Mouse (Mus musculus) cerebellum, adult 2 months (tissue): ENCODE data around the gene Susd3. TPM values are rescaled to one million over a fixed set of nuclear protein-coding genes. Genes with fewer than 3 reads are reported as not detected.
A peak's percentile ranks its signal among the peaks of the same experiment; 100 is the strongest.

Experiments
- DNase-seq, 2 experiments: peaks; one replicate each; pipeline ENCODE4 v3.0.0; 2021
- H3K27ac ChIP-seq: fragments of 200-500 bp; 2 replicates; pipeline ENCODE4 v1.5.1; 2012; ENCODE audit warnings: low read length, control low read depth, inconsistent platforms; ENCODE audit not compliant: insufficient read depth
- H3K27me3 ChIP-seq: fragments of 200-500 bp; 2 replicates; pipeline ENCODE4 v1.6.1; 2012; ENCODE audit warnings: inconsistent platforms, mild to moderate bottlenecking, low read length, moderate library complexity; ENCODE audit not compliant: control insufficient read depth, insufficient read depth
- H3K4me1 ChIP-seq: fragments of 200-500 bp; 2 replicates; pipeline ENCODE4 v1.6.1; 2011; ENCODE audit warnings: low read length; ENCODE audit not compliant: control insufficient read depth, insufficient read depth
- H3K4me3 ChIP-seq: fragments of 200-500 bp; replicated peaks from 2 replicates; pipeline ENCODE3; 2011; ENCODE audit warnings: mild to moderate bottlenecking, low read depth, low read length, control low read depth; ENCODE audit not compliant: insufficient read depth
- CTCF ChIP-seq: fragments of 200-500 bp; IDR thresholded peaks from 2 replicates; pipeline ENCODE4 v1.5.1; 2011; ENCODE audit warnings: low read depth, mild to moderate bottlenecking, control low read depth, low read length, moderate library complexity, borderline replicate concordance; ENCODE audit not compliant: insufficient read depth
- POLR2A ChIP-seq: fragments of 200-500 bp; IDR thresholded peaks from 2 replicates; pipeline ENCODE4 v1.6.1; 2011; ENCODE audit warnings: low read length, control low read depth, borderline replicate concordance; ENCODE audit not compliant: insufficient read depth
- WGBS: fragments of 180-500 bp; shearing (Covaris S2); methylation state at CpG from one replicate; pipeline ENCODE4 v1.1.7; 2018; 5-methylcytosine and 5-hydroxymethylcytosine counted together
- polyA plus RNA-seq: library from polyadenylated mRNA; depleted of rRNA; stranded (reverse); fragments of >200 nt; gene quantifications from 2 replicates; pipeline ENCODE4 v1.2.3, GENCODE M21; 2012

Susd3 gene
- polyA plus RNA-seq, 1 experiment: 1.2 TPM

GRCm38 (mm10) chr13:49216220-49216552, 32.3 kb downstream of the Susd3 start:
- no peaks in the 10 kb centered on the region; the same call in 1 of the 2 replicates for H3K27me3 ChIP-seq
- H3K4me3 ChIP-seq: peak overlapping the region; percentile 88
- no peak for DNase-seq
- TF ChIP-seq CTCF (no peak), POLR2A (no peak)
- H3K27ac ChIP-seq: no peak overlapping the region
- H3K4me1 ChIP-seq: peaks cover 23% of the 10 kb centered on the region
- 9% methylated on average over 17 of the region's 17 CpGs for WGBS

GRCm38 (mm10) chr13:49215504-49216219, 32.8 kb downstream of the Susd3 start, which contains the start of gene Card19:
Gene Card19 (minus strand): TSS chr13:49216037.
- WGBS: 1% methylated on average over 77 of the region's 78 CpGs
- DNase-seq: peak; percentile 90 to 92
- Histone ChIP-seq H3K27ac (peak within 1 kb of the TSS; percentile 51; the same call in 1 of the 2 replicates), H3K4me1 (peaks cover 23% of the 10 kb centered on the region), H3K27me3 (no peaks in the 10 kb centered on the region), H3K4me3 (peak within 1 kb of the TSS; percentile 88)
- TF ChIP-seq POLR2A (peak; percentile 33; the same call in 1 of the 2 replicates), CTCF (no peak)

GRCm38 (mm10) chr13:49215128-49215503, 33.4 kb downstream of the Susd3 start:
- DNase-seq: no peak
- WGBS: 15% methylated on average over 5 of the region's 5 CpGs
- Histone ChIP-seq H3K4me1 (peaks cover 23% of the 10 kb centered on the region), H3K4me3 (peak overlapping the region; percentile 88), H3K27ac (peak overlapping the region; percentile 51; the same call in 1 of the 2 replicates), H3K27me3 (no peaks in the 10 kb centered on the region)
- TF ChIP-seq POLR2A (no peak), CTCF (no peak)

- 0 out of 2 replicates have a peak overlapping the region, but pooled peaks have one; percentile 31 for H3K27ac ChIP-seq
- DNase-seq: no peak
- 75% methylated on average over 3 of the region's 3 CpGs for WGBS
- peaks cover 23% of the 10 kb centered on the region for H3K4me1 ChIP-seq
- no peaks in the 10 kb centered on the region for H3K27me3 ChIP-seq
- TF ChIP-seq CTCF (no peak), POLR2A (no peak)
- H3K4me3 ChIP-seq: peak overlapping the region; percentile 14
Observed at GRCm38 (mm10) chr13:49214454-49214853, 34.1 kb downstream of the Susd3 start.

GRCm38 (mm10) chr13:49213531-49213932, 35.0 kb downstream of the Susd3 start:
- no peak for TF ChIP-seq CTCF
- TF ChIP-seq POLR2A: no peak
- Histone ChIP-seq H3K4me1 (peaks cover 23% of the 10 kb centered on the region), H3K27ac (peak overlapping the region; percentile 54), H3K27me3 (no peaks in the 10 kb centered on the region), H3K4me3 (peak overlapping the region; percentile 4)
- 9% methylated on average over 4 of the region's 4 CpGs for WGBS
- DNase-seq: peak; percentile 79 to 89

- WGBS: 64% methylated on average over 4 of the region's 4 CpGs
- DNase-seq: peak in 1 of 2 experiments; percentile 59
- peaks cover 23% of the 10 kb centered on the region for H3K4me1 ChIP-seq
Observed at GRCm38 (mm10) chr13:49212711-49213500, 35.6 kb downstream of the Susd3 start.

GRCm38 (mm10) chr13:49209306-49209705, 39.2 kb downstream of the Susd3 start:
- Histone ChIP-seq H3K27me3 (no peaks in the 10 kb centered on the region), H3K27ac (no peak overlapping the region), H3K4me3 (no peak overlapping the region), H3K4me1 (peaks cover 27% of the 10 kb centered on the region)
- 64% methylated on average over 7 of the region's 7 CpGs for WGBS
- DNase-seq: no peak
- TF ChIP-seq CTCF (no peak), POLR2A (no peak)

More at GRCm38 (mm10) chr13:49212711-49213500, 35.6 kb downstream of the Susd3 start:
- H3K4me3 ChIP-seq: no peak overlapping the region
- no peaks in the 10 kb centered on the region for H3K27me3 ChIP-seq
- peak overlapping the region; percentile 54 for H3K27ac ChIP-seq
- TF ChIP-seq POLR2A: no peak
- TF ChIP-seq CTCF: no peak
